Mouse (Mus musculus) hindbrain, embryonic 13.5 days (tissue): Measurements from ENCODE around the gene Plekha3. TPM values are rescaled to one million over a fixed set of nuclear protein-coding genes. Genes with fewer than 3 reads are reported as not detected.

ENCODE experiments used
- polyA plus RNA-seq: library from polyadenylated mRNA; unstranded; fragments of >200 nt; fragmentation: Nextera tagmentation; extraction: Ambion mirVana; gene quantifications from 2 replicates; pipeline ENCODE4 v1.2.1, GENCODE M21; 2015

Plekha3 gene
- polyA plus RNA-seq, 1 experiment from 2014 or later, result 9.2 TPM

Other genes with a start within 250 kb of the Plekha3 start
- gene Prkra, start 27.3 kb upstream of the Plekha3 start, polyA plus RNA-seq, result 107 and 111 TPM in 2 replicates
- 0.55 and 0.74 TPM in 2 replicates for gene Pjvk, start 26.8 kb upstream of the Plekha3 start, polyA plus RNA-seq
- 18.8 and 22.4 TPM in 2 replicates for gene Fkbp7, start 2.2 kb upstream of the Plekha3 start, polyA plus RNA-seq